Mouse (Mus musculus) gastrocnemius, postnatal 36 days (tissue): Measurements from ENCODE around the gene Alkal2. TPM values are rescaled to one million over a fixed set of nuclear protein-coding genes. Genes with fewer than 3 reads are reported as not detected.

Experiments used
- DNase-seq, 2 experiments: peaks; one replicate each; pipeline ENCODE4 v3.0.0; 2022
- intact Hi-C: fragments of 180-260 bp; cut with DNase I; formaldehyde crosslinking; loops from one replicate; pipeline ENCODE4 v1.15.1; 2025
- total RNA-seq, 2 experiments: library from RNA; stranded (reverse); gene quantifications; 2 replicates each; pipeline ENCODE4 v1.2.3; 2021

The Alkal2 gene
- total RNA-seq, 2 experiments from 2014 or later, result 0.33 to 0.67 TPM

DNA sequence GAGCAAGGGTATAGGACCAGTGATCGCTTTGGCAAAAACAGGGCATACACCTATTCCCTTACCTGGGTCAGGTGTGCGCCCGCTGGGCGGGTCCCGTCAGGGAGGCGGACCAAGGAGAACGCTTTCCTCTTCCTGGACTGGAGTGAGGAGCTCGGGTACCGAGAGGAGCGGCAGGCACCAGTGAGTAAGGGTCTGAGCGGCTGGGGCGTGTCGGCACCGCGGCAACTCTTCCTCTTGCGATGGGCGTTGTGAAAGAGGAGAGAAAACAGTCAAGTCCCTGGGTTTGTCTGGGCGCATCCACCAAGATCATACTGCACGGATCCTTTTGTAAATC lies 27.9 kb downstream of the Alkal2 start:
- intact Hi-C loops, result no loop called here
- DNase-seq, result no peak

- no peak for DNase-seq
- intact Hi-C loops, result no loop called here
Observed at GRCm38 (mm10) chr12:30912840-30913239, 28.7 kb downstream of the Alkal2 start.

DNA sequence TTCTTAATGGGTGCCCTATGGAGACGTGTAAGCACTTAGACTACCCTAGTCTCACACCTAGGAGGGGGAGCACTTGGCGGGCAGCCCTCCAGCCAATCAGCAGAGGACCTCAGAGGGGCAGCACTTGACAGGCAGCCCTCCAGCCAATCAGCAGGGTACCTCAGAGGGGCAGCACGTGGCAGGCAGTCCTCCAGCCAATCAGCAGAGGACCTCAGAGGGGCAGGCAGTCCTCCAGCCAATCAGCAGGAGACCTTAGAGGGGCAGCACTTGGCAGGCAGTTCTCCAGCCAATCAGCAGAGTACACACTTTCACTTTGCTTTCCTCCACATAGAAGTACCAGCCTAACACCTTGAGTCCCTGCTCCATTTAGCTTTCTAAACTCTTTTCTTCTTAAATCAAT lies 38.3 kb downstream of the Alkal2 start:
- intact Hi-C loops, result no loop called here
- no peak for DNase-seq

- no peak for DNase-seq
- intact Hi-C loops, result no loop called here
Observed at GRCm38 (mm10) chr12:30928182-30928581, 44.1 kb downstream of the Alkal2 start.

GRCm38 (mm10) chr12:30933299-30933698 lies 49.2 kb downstream of the Alkal2 start:
- no peak for DNase-seq
- intact Hi-C loops, result no loop called here

DNA sequence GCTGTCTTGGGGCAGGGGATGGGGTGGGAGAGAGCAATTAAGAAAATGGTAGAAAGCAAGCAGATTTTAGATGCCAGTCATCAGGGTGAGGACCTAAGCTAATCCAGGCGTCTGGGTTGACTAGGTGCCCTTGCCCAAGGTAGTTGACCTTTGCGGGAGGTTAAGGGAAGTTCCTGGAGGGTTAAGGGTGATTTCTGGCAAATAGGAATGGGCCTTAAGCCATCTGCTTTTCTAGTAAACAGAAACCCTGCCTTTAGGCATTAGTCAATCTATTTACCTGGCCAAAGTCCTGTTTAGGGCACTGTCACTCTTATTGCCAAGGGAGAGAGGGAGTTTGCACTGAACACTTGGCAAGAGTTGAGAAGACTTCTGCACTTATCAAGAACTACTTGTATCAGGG lies 52.8 kb downstream of the Alkal2 start:
- DNase-seq, result no peak
- intact Hi-C loops, result no loop called here

Other genes with a start within 250 kb of the Alkal2 start
- gene Acp1, start 27.3 kb downstream of the Alkal2 start, total RNA-seq, result 10 to 100 TPM; 31.5 TPM
- 1 to 10 TPM in 1 of 2 experiments, under 1 TPM in 1; 0.97 to 1.2 TPM for gene Sh3yl1, start 27.3 kb downstream of the Alkal2 start, total RNA-seq
- not detected for gene Fam110c, start 189.5 kb downstream of the Alkal2 start, total RNA-seq